Mouse (Mus musculus) testis, adult 2 months (tissue): ENCODE results near the gene Rhbdf2.

Source experiments
- CTCF ChIP-seq: fragments of 200-500 bp; IDR thresholded peaks from 2 replicates; pipeline ENCODE4 v1.5.1; 2012; ENCODE audit warnings: low read depth, mild to moderate bottlenecking, inconsistent platforms, low read length, moderate library complexity; ENCODE audit not compliant: control insufficient read depth, insufficient read depth, insufficient replicate concordance
- POLR2A ChIP-seq: fragments of 200-500 bp; IDR thresholded peaks from 2 replicates; pipeline ENCODE4 v1.6.1; 2012; ENCODE audit warnings: low read depth, mild to moderate bottlenecking, inconsistent platforms, low read length, moderate library complexity; ENCODE audit not compliant: control insufficient read depth

DNA sequence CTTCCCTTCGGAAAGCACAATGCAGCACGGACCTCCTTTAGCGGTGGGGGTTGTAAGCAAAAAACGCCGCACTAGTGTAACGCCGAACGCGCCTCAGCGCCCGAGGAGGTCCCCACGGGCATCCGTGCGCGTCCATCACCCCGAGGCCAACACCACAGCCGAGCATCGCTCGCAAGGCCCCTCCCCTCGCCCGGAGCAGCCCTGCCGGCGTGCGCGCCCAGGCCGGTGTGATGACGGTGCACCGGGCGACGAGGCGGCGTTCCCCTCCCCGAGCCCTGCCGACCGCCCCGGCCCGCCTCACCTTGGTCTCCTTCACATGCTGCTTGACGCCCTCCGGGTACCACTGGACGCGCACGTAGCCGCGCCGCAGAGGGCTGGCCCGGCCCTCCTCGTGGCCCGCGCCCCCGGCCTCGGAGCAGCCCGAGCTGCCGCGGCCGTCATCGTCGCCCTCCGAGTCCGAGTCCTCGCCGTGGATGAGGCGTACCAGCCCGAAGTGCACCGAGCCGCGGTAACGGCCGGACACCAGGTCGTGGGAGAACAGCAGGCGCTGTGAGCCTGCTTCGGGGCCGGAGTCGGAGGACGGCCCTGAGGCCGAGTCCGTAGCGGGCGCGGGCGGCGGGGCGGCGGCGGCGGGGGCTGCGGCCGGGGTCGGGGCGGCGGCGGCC lies 46.0 kb downstream of the Rhbdf2 start:
- no peak for TF ChIP-seq CTCF
- TF ChIP-seq POLR2A: no peak
